Mouse (Mus musculus) kidney, adult 18-20 months (tissue): ENCODE results near the gene Prl8a1.

Experiments
- DNase-seq: peaks from one replicate; pipeline ENCODE4 v3.0.0; 2021

The Prl8a1 gene

DNA sequence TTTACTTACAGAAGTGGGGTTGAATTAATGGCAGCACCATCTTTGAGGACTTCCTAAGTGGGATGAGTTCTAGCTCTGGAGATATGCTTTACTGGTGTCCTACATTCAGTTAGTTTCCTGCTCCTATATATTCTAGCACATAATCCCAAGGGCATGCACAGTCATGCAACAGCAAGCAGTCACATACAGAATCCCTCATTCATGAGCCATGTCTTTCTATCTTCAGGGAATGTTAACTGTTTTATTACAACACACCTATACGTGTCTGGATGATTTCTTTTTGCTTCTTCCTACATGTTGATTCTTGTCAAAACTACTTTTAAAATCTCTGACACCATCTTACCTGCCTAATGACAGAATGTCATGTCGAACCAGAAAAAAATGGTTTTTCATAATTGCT is at the start of gene Prl8a1:
Prl8a1 (minus strand) TSS at position 101 of the 400 bp plus-strand sequence.
- no peak for DNase-seq

DNA sequence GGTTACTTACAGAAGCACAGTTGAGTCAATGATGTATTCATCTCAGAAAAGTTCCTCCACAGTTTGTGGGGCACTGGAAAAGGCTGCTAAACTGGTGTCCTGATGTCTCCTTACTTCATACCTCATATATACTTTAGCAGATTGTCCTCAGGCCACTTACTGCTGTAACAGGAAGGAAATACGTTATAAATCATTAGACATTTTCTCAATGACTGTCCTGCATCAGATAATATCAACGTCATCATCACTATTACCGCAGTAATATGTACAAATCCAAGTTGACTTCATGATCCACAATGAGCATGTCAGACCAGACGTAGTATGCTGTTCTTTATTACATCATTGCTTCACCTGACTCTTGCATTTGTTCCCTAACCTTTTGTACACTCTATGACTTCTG is 28.5 kb upstream of the Prl8a1 start, which contains the start of gene Prl7b1:
Prl7b1 (minus strand) TSS at position 101 of the 400 bp plus-strand sequence.
- DNase-seq: no peak

DNA sequence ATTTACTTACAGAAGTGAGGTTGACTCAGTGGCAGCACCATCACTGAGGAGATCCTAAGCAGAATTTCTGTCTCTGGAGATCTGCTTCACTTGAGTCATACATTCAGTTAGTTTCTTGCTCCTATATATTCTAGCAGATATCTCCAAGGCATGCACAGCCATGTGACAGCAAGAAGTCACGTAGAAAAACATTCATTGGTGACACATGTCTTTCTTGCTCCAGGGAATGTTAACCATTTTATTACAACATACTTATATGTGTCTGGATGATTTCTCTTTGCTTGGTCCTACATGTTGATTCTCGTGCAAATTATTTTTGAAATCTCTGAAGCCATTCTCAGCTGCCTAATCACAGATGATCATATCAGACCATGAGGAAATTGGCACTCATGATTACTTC is 17.5 kb downstream of the Prl8a1 start, which contains the start of gene Prl8a9:
Prl8a9 (minus strand) TSS at position 101 of the 400 bp plus-strand sequence.
- no peak for DNase-seq

DNA sequence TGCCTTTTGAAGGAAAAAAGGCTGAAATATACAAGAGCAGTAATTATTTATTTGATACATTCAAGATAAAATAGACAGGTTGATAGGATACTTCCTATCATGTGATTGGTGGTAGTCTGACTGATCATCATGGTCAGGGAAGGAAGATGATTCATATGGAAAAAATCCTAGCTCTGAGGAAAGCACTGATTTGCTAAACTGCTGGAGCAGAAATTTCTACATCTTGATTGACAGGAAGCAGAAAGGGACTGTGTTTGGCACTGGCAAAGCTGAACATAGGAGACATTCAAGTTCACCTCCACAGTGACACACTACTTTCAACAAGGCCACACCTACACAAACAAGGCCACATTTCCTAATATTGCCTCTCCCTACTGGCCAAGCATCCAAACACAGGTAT is 28.6 kb downstream of the Prl8a1 start:
- DNase-seq: no peak
